Mouse (Mus musculus): ENCODE measurements around the gene Pnkd. TPM values are rescaled to one million over a fixed set of nuclear protein-coding genes. Genes with fewer than 3 reads are reported as not detected.

The Pnkd gene
- polyA plus RNA-seq, 1 experiment from 2014 or later, result 139 TPM

GRCm38 (mm10) chr1:74302229-74302628, 17.5 kb downstream of the Pnkd start:
- Histone ChIP-seq H3K4me1 (peaks cover 55% of the 10 kb centered on the region), H3K9ac (no peak overlapping the region)
- 74% methylated on average over 7 of the region's 7 CpGs for WGBS

GRCm38 (mm10) chr1:74302835-74303234, 18.1 kb downstream of the Pnkd start:
- no peak for ATAC-seq (replicated peaks; ENCODE audit: low FRiP score)
- Histone ChIP-seq H3K27ac (peak overlapping the region; percentile 29), H3K36me3 (no peaks in the 10 kb centered on the region), H3K4me3 (replicated peaks) (peak overlapping the region; percentile 71), H3K9me3 (replicated peaks) (no peaks in the 10 kb centered on the region), H3K4me1 (peaks cover 49% of the 10 kb centered on the region), H3K4me2 (peak overlapping the region; percentile 86), H3K27me3 (no peaks in the 10 kb centered on the region), H3K9ac (0 out of 2 replicates have a peak overlapping the region, but pooled peaks have one; percentile 11)
- WGBS, result 62% methylated on average over 2 of the region's 2 CpGs

More at GRCm38 (mm10) chr1:74302229-74302628, 17.5 kb downstream of the Pnkd start:
- no peaks in the 10 kb centered on the region for H3K27me3 ChIP-seq
- H3K4me3 ChIP-seq (replicated peaks), result no peak overlapping the region
- peak overlapping the region; percentile 86 for H3K4me2 ChIP-seq
- peak overlapping the region; percentile 29; the same call in 1 of the 2 replicates for H3K27ac ChIP-seq
- no peaks in the 10 kb centered on the region for H3K36me3 ChIP-seq
- no peak for ATAC-seq (replicated peaks; ENCODE audit: low FRiP score)
- H3K9me3 ChIP-seq (replicated peaks), result no peaks in the 10 kb centered on the region

- ATAC-seq (replicated peaks; ENCODE audit: low FRiP score), result peak; percentile 93
- Histone ChIP-seq H3K27ac (peak overlapping the region; percentile 89), H3K9ac (peak overlapping the region; percentile 71), H3K4me1 (peaks cover 41% of the 10 kb centered on the region), H3K4me2 (peak overlapping the region; percentile 86), H3K27me3 (no peaks in the 10 kb centered on the region), H3K9me3 (replicated peaks) (no peaks in the 10 kb centered on the region), H3K4me3 (replicated peaks) (peak overlapping the region; percentile 71), H3K36me3 (no peaks in the 10 kb centered on the region)
- under 1% methylated on average over 56 of the region's 56 CpGs for WGBS
Measured at GRCm38 (mm10) chr1:74303509-74304338, 19.0 kb downstream of the Pnkd start.

- H3K27ac ChIP-seq, result peak overlapping the region; percentile 89
- no peaks in the 10 kb centered on the region for H3K27me3 ChIP-seq
- H3K4me1 ChIP-seq, result peaks cover 34% of the 10 kb centered on the region
- H3K4me3 ChIP-seq (replicated peaks), result peak overlapping the region; percentile 71
- no peaks in the 10 kb centered on the region for H3K9me3 ChIP-seq (replicated peaks)
- H3K36me3 ChIP-seq, result no peaks in the 10 kb centered on the region
- WGBS, result 6% methylated on average over 12 of the region's 12 CpGs
- peak overlapping the region; percentile 71 for H3K9ac ChIP-seq
- H3K4me2 ChIP-seq, result peak overlapping the region; percentile 86
- no peak; the same call in 1 of the 2 replicates for ATAC-seq (replicated peaks; ENCODE audit: low FRiP score)
Measured at GRCm38 (mm10) chr1:74304339-74304790, 19.6 kb downstream of the Pnkd start.

- no peak overlapping the region for H3K4me3 ChIP-seq (replicated peaks)
- H3K9me3 ChIP-seq (replicated peaks), result no peaks in the 10 kb centered on the region
- no peak overlapping the region for H3K4me2 ChIP-seq
- no peak for ATAC-seq (replicated peaks; ENCODE audit: low FRiP score)
- no peak overlapping the region for H3K9ac ChIP-seq
- H3K27ac ChIP-seq, result no peak overlapping the region
- WGBS, result 67% methylated on average over 4 of the region's 4 CpGs
- no peaks in the 10 kb centered on the region for H3K36me3 ChIP-seq
- peaks cover 32% of the 10 kb centered on the region for H3K4me1 ChIP-seq
- H3K27me3 ChIP-seq, result no peaks in the 10 kb centered on the region
Measured at GRCm38 (mm10) chr1:74304946-74305345, 20.2 kb downstream of the Pnkd start.

GRCm38 (mm10) chr1:74305522-74305921, 20.8 kb downstream of the Pnkd start, which contains the start of gene Tmbim1:
Gene Tmbim1, minus strand, starts transcription at chr1:74305622.
- H3K27ac ChIP-seq, result peak within 1 kb of the TSS; percentile 89
- peak within 1 kb of the TSS; percentile 86 for H3K4me2 ChIP-seq
- 70% methylated on average over 2 of the region's 2 CpGs for WGBS
- H3K9ac ChIP-seq, result no peak within 1 kb of the TSS; the same call in 1 of the 2 replicates
- H3K4me1 ChIP-seq, result peaks cover 33% of the 10 kb centered on the region
- no peaks in the 10 kb centered on the region for H3K9me3 ChIP-seq (replicated peaks)
- peak within 1 kb of the TSS; percentile 71 for H3K4me3 ChIP-seq (replicated peaks)
- H3K27me3 ChIP-seq, result no peaks in the 10 kb centered on the region
- no peak for ATAC-seq (replicated peaks; ENCODE audit: low FRiP score)
- no peaks in the 10 kb centered on the region for H3K36me3 ChIP-seq

- 86% methylated on average over 1 of the region's 1 CpGs for WGBS
- H3K27ac ChIP-seq, result no peak overlapping the region
- no peak overlapping the region for H3K4me2 ChIP-seq
- peaks cover 29% of the 10 kb centered on the region for H3K4me1 ChIP-seq
- no peak overlapping the region for H3K9ac ChIP-seq
- H3K4me3 ChIP-seq (replicated peaks), result no peak overlapping the region
- H3K9me3 ChIP-seq (replicated peaks), result no peaks in the 10 kb centered on the region
- no peak for ATAC-seq (replicated peaks; ENCODE audit: low FRiP score)
- no peaks in the 10 kb centered on the region for H3K36me3 ChIP-seq
- H3K27me3 ChIP-seq, result no peaks in the 10 kb centered on the region
Measured at GRCm38 (mm10) chr1:74307146-74307545, 22.4 kb downstream of the Pnkd start.

GRCm38 (mm10) chr1:74308001-74308964, 23.6 kb downstream of the Pnkd start:
- H3K4me3 ChIP-seq (replicated peaks), result no peak overlapping the region
- H3K9ac ChIP-seq, result no peak overlapping the region
- peaks cover 17% of the 10 kb centered on the region for H3K4me1 ChIP-seq
- H3K4me2 ChIP-seq, result no peak overlapping the region
- ATAC-seq (replicated peaks; ENCODE audit: low FRiP score), result no peak
- no peaks in the 10 kb centered on the region for H3K9me3 ChIP-seq (replicated peaks)
- H3K27me3 ChIP-seq, result no peaks in the 10 kb centered on the region
- 67% methylated on average over 10 of the region's 10 CpGs for WGBS
- H3K27ac ChIP-seq, result no peak overlapping the region
- no peaks in the 10 kb centered on the region for H3K36me3 ChIP-seq

- no peaks in the 10 kb centered on the region for H3K36me3 ChIP-seq
- no peak overlapping the region for H3K9ac ChIP-seq
- peak overlapping the region; percentile 41 for H3K27ac ChIP-seq
- ATAC-seq (replicated peaks; ENCODE audit: low FRiP score), result no peak
- no peak overlapping the region for H3K4me2 ChIP-seq
- WGBS, result 23% methylated on average over 3 of the region's 3 CpGs
- H3K4me1 ChIP-seq, result peaks cover 10% of the 10 kb centered on the region; the same call in 1 of the 2 replicates
- H3K27me3 ChIP-seq, result no peaks in the 10 kb centered on the region
- H3K4me3 ChIP-seq (replicated peaks), result no peak overlapping the region
- H3K9me3 ChIP-seq (replicated peaks), result no peaks in the 10 kb centered on the region
Measured at GRCm38 (mm10) chr1:74309767-74310166, 25.0 kb downstream of the Pnkd start.

GRCm38 (mm10) chr1:74313049-74313692, 28.4 kb downstream of the Pnkd start:
- Histone ChIP-seq H3K4me1 (peaks cover 7% of the 10 kb centered on the region; the same call in 1 of the 2 replicates), H3K27ac (no peak overlapping the region), H3K27me3 (no peaks in the 10 kb centered on the region), H3K36me3 (no peaks in the 10 kb centered on the region), H3K9ac (no peak overlapping the region), H3K4me2 (no peak overlapping the region), H3K4me3 (replicated peaks) (no peak overlapping the region), H3K9me3 (replicated peaks) (no peaks in the 10 kb centered on the region)
- WGBS, result 2% methylated on average over 3 of the region's 3 CpGs
- peak; percentile 30; the same call in 1 of the 2 replicates for ATAC-seq (replicated peaks; ENCODE audit: low FRiP score)

GRCm38 (mm10) chr1:74314796-74315195, 30.1 kb downstream of the Pnkd start:
- H3K9me3 ChIP-seq (replicated peaks), result no peaks in the 10 kb centered on the region
- H3K9ac ChIP-seq, result no peak overlapping the region
- 90% methylated on average over 3 of the region's 3 CpGs for WGBS
- peaks cover 6% of the 10 kb centered on the region; the same call in 1 of the 2 replicates for H3K4me1 ChIP-seq
- H3K27ac ChIP-seq, result 0 out of 2 replicates have a peak overlapping the region, but pooled peaks have one; percentile 3
- H3K36me3 ChIP-seq, result no peaks in the 10 kb centered on the region
- H3K27me3 ChIP-seq, result no peaks in the 10 kb centered on the region
- no peak for ATAC-seq (replicated peaks; ENCODE audit: low FRiP score)
- H3K4me3 ChIP-seq (replicated peaks), result no peak overlapping the region
- no peak overlapping the region for H3K4me2 ChIP-seq
